Mouse (Mus musculus): Measurements from ENCODE around the gene Gnptab.

DNA sequence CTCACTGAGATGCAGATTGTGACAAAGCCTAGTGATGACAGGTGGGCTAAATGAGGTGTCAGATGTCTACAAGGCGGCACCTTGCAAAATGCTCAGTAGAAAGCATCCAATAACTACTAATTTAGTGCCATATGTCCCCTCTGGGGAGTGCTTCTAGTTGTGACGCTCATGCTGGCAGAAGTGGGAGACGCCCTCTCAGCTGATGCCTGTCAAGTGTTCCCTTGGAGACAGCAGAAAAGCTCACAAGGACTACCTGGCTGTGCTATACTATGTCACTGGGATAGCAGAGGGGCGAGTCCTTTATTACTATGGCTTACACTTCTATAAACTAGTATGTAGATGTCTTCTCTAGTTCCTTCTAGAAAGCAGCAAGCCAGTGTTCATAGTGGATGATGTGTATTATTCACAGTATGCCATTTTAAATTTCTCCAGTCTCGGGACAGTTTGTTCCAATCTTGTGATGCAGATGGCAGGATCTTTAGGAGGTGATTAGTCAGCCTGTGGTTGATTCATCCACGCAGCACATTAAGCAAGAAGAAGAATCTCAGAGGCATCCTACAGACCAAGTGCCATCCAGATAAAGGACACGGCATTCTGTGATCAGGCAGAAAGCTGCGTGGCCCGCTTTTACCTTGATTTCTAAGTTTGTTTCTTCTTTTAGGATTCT, 13.4 kb downstream of the Gnptab start:
- TF ChIP-seq CTCF (IDR thresholded peaks at IDR 0.05; ENCODE audit: borderline replicate concordance, control insufficient read depth, extremely low read depth, insufficient read depth, low read length, poor library complexity) (no peak), POLR2A (IDR thresholded peaks at IDR 0.05; ENCODE audit: control insufficient read depth, extremely low read depth, insufficient read depth, low read length, poor library complexity) (no peak)
